Mouse (Mus musculus) MEL (cell line): ENCODE measurements around the gene Abcc5.

ENCODE experiments used
- CTCF ChIP-seq, 3 experiments: IDR thresholded peaks in 2 of 3; conservative IDR thresholded peaks in 1 of 3; 2 replicates each; pipeline ENCODE4 v1.5.1; 2011 to 2012; ENCODE audit warnings: low read length in 3 of 3, low read depth in 2 of 3, mild to moderate bottlenecking in 2 of 3, improper control_type of control experiment in 1 of 3, inconsistent platforms in 1 of 3, mixed read lengths in 1 of 3, moderate library complexity in 1 of 3; ENCODE audit not compliant: control insufficient read depth in 1 of 3, insufficient read depth in 1 of 3, poor library complexity in 1 of 3, severe bottlenecking in 1 of 3
- E2F4 ChIP-seq: IDR thresholded peaks from 2 replicates; pipeline ENCODE4 v1.6.1; 2011; ENCODE audit warnings: low read depth, low read length, improper control_type of control experiment, borderline replicate concordance
- ETS1 ChIP-seq: IDR thresholded peaks from 2 replicates; pipeline ENCODE4 v1.6.1; 2012; ENCODE audit warnings: low read depth, mild to moderate bottlenecking, inconsistent platforms, low read length, improper control_type of control experiment, moderate library complexity
- HCFC1 ChIP-seq: IDR thresholded peaks from 2 replicates; pipeline ENCODE4 v1.6.1; 2012; ENCODE audit warnings: low read depth, mild to moderate bottlenecking, inconsistent platforms, low read length, improper control_type of control experiment, moderate library complexity
- MEF2A ChIP-seq: IDR thresholded peaks from 2 replicates; pipeline ENCODE4 v1.6.1; 2014; ENCODE audit warnings: low read depth, mild to moderate bottlenecking, inconsistent platforms, low read length, improper control_type of control experiment; ENCODE audit not compliant: poor library complexity, insufficient replicate concordance, severe bottlenecking; ENCODE audit errors: extremely low read depth
- NELFE ChIP-seq: IDR thresholded peaks from 2 replicates; pipeline ENCODE4 v1.6.1; 2011; ENCODE audit warnings: low read depth, low read length, improper control_type of control experiment
- POLR2A ChIP-seq, 2 experiments: IDR thresholded peaks; 2 replicates each; pipeline ENCODE4 v1.6.1; 2011 to 2012; ENCODE audit warnings: low read length in 2 of 2, mild to moderate bottlenecking in 2 of 2, control low read depth in 1 of 2, improper control_type of control experiment in 1 of 2, low read depth in 1 of 2, moderate library complexity in 1 of 2; ENCODE audit not compliant: control insufficient read depth in 1 of 2, insufficient read depth in 1 of 2, poor library complexity in 1 of 2
- POLR2AphosphoS2 ChIP-seq: IDR thresholded peaks from 2 replicates; pipeline ENCODE4 v1.6.1; 2011; ENCODE audit warnings: low read length, improper control_type of control experiment
- RCOR1 ChIP-seq: IDR thresholded peaks from 2 replicates; pipeline ENCODE4 v1.6.1; 2012; ENCODE audit warnings: low read depth, mild to moderate bottlenecking, inconsistent platforms, low read length, improper control_type of control experiment
- ZNF384 ChIP-seq: IDR thresholded peaks from 2 replicates; pipeline ENCODE4 v1.6.1; 2012; ENCODE audit warnings: low read depth, mild to moderate bottlenecking, inconsistent platforms, low read length, improper control_type of control experiment

DNA sequence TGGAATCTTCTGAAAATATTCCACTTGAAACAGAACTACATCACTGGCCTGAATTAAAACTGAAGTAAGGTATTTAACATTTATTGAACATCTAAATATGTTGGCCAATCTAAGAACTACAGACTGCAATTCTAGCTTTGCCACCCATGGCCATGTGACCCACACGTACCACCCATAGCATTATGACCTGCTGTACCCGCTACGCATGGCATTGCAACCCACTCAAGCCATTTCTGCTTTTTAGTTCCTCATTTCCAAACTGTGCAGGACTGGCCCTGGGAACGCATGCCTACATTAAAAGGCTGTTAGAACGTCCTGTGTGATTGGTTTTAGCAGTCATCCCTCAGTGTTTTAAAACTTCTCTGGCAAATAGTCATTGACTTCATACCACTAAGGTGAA, 68.4 kb downstream of the Abcc5 start:
- TF ChIP-seq HCFC1 (no peak), RCOR1 (no peak), ZNF384 (no peak), CTCF (IDR thresholded peaks at IDR 0.05 in 2 of 3, conservative IDR thresholded peaks at IDR 0.05 in 1 of 3; ENCODE audit: control insufficient read depth in 1 of 3, insufficient read depth in 1 of 3, low read depth in 2 of 3, low read length in 3 of 3, poor library complexity in 1 of 3, severe bottlenecking in 1 of 3) (no peak), MEF2A (no peak), NELFE (no peak), ETS1 (no peak), POLR2AphosphoS2 (no peak), POLR2A (IDR thresholded peaks at IDR 0.05; ENCODE audit: control insufficient read depth in 1 of 2, insufficient read depth in 1 of 2, low read depth in 1 of 2, low read length in 2 of 2, poor library complexity in 1 of 2) (no peak), E2F4 (no peak)
